Mouse (Mus musculus): ENCODE measurements around the gene Jup.
A peak's percentile ranks its signal among the peaks of the same experiment; 100 is the strongest.
"Not testable (repeated sequence)": the region's sequence is repeated elsewhere in the genome, so short reads cannot be mapped to it uniquely, and the experiment has no call there.

Gene Jup

GRCm38 (mm10) chr11:100387589-100388375 lies 9.8 kb downstream of the Jup start:
- peak; percentile 99 for DNase-seq

- DNase-seq = peak; percentile 96
Measured at GRCm38 (mm10) chr11:100387111-100387510, 10.5 kb downstream of the Jup start.

GRCm38 (mm10) chr11:100386586-100386985 lies 11.0 kb downstream of the Jup start:
- peak; percentile 97 for DNase-seq

DNA sequence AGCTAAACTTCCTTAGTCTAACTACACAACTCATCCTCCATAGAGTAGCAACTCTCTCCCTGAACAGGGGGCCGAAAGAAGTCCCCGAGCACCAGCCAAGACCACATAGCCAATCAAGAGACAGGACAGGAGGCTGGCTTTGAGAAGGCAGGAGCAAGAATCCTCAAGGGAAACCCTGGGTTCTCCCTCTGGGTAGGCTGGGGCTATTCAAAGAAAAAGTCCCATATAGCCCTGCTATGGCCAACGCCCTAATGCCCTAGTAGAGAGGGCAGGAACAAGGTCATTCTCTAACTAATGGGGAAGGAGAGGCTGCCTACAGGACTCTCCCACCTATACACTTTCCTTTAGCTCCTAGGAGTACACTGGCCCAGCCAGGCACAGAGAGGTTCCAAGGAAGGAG lies 12.5 kb downstream of the Jup start:
- no peak for DNase-seq

- no peak for DNase-seq
Measured at GRCm38 (mm10) chr11:100382682-100383081, 14.9 kb downstream of the Jup start.

GRCm38 (mm10) chr11:100379311-100379710 lies 18.3 kb downstream of the Jup start:
- DNase-seq = peak; percentile 90

GRCm38 (mm10) chr11:100378446-100378845 lies 19.1 kb downstream of the Jup start:
- DNase-seq = peak; percentile 93

DNA sequence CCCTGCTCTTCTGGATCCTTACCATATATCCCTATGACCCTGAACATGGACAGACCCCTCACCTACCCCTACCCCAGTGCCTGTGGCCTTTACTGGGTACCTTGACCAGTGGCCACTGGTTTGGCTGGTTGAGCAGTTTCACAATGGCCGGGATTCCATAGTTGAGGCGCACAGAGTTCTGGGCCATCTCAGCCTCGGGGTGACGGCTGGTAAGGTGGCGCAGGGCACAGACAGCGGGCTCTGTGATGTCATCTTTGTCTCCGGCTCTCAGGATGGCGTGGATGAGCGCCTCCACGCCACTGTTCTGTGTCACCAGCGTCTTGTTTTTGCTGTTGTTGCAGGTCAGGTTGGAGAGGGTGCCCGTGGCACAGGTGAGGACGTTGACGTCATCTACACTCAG lies 19.6 kb downstream of the Jup start:
- peak; percentile 93 for DNase-seq

- peak; percentile 96 for DNase-seq
Measured at GRCm38 (mm10) chr11:100376746-100377389, 20.7 kb downstream of the Jup start.

- peak; percentile 97 for DNase-seq
Measured at GRCm38 (mm10) chr11:100376005-100376404, 21.6 kb downstream of the Jup start.

DNA sequence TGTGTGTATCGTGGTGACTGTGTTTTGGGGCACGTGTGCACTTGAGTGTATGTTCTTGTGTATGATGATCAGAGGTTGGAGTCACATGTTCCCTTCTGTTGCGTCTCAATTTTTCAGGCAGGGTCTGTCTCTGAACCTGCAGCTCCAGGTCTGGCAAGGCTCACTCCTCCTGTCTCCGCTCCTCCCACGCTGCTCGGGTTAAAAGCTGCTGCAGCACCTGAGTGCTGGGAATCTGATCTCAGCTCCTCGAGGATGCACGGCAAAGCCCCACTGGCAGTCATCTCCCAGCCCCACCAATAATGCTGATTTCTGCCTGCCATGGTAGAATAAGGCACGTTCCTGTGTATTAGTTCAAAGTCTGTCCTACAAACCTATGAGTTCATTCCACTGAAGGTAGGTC lies 22.4 kb downstream of the Jup start:
- DNase-seq = no peak

- no peak for DNase-seq
Measured at GRCm38 (mm10) chr11:100371981-100372558, 25.5 kb downstream of the Jup start.

DNA sequence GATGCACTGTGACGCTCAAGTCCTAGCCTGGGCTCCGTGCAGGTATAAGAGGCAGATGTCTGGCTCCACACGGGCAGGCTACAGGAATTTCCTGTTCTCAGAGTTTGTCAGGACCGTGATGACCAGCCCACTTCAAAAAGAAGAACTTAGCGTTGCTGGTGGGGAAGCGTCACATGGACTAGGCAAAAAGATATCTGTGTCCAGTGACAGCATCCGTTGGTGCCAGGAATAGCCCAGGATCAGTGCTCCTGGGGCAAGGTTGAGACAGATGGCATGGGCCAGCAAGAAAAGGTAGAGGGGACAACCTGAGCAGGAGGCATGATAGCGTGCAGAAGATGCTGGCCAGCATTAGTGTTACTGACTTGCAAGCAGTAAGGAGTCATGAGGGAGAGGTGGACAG lies 27.7 kb downstream of the Jup start:
- DNase-seq = peak; percentile 94

DNA sequence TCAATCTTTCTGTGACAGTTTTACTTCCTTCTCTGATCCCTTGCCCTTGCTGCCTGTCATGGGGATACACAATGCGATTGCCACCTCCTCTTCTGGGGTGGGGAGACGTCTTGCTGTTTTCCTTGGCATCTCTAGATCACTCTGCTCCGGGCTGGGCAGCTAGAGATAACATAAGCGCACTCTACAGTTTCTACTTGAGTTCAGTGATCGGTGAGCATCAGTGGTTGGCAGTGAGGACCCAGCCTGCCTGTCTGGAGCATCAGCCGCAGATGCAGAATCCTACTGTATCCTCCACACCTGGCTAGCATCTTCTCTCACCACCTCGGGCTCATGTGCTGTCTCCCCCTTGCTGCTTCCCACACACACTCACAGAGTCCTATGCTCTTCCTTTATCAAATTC lies 28.4 kb downstream of the Jup start:
- peak; percentile 91 for DNase-seq

GRCm38 (mm10) chr11:100362979-100363562 lies 34.5 kb downstream of the Jup start:
- DNase-seq = no peak

DNA sequence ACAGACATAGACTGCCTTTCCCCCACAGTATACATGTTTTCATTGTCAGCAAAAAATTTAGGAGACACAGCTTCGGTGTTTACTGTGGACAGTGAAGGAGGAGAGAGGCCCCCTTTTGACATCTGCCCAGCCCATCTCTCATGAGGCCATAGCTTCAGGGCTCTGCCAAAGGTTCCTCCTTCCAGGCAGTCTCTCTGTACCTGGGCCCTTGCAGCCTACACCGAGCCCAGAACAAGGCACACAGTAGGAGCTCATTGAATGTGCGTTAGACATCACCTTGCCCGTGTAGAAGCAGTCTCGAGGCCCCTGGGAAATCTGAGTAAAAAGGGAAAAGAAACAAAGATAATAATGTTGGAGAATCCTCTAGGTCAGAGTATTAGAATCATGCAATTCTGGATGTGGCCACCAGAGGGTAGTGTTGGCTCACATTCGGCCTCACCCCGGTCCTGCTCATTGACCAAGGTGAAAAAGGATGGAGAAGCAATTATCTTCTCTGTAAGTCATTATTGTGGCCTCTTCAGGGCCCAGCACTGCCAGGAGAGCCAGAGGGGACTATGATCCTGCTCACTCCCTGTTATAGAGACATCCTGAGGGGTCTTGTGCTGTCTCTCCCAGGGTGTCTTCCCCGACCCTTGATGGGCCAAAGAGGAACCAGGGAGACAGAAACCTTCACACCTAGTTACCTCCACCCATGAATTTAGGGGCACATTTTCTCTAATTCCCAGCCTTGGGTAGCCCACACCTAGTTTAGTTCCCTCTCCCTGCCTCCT lies 35.2 kb downstream of the Jup start:
- DNase-seq = peak; percentile 95

- DNase-seq = not testable (repeated sequence)
Measured at GRCm38 (mm10) chr11:100361059-100361458, 36.5 kb downstream of the Jup start.

GRCm38 (mm10) chr11:100360175-100360574 lies 37.4 kb downstream of the Jup start:
- DNase-seq = no peak

DNA sequence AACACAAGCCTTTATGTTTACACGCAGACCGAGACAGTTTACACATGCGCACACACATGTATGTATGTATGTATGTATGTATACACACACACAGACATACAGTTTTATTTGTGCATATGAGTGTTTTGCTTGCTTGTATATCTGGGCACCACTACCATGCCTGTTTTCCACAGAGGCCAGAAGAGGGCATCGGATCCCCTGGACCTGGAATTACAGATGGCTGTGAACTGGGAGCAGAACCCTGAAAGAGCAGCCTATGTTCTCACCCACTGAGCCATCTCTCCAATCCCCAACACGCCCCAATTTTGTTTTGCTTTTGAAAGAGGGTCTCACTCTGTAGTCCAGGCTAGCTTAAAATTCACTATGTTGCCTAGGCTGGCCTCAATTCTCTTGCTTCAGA lies 40.2 kb downstream of the Jup start:
- no peak for DNase-seq

- DNase-seq = peak; percentile 85
Measured at GRCm38 (mm10) chr11:100356819-100357211, 40.7 kb downstream of the Jup start.

- peak; percentile 97 for DNase-seq
Measured at GRCm38 (mm10) chr11:100355972-100356818, 41.4 kb downstream of the Jup start, which contains the start of gene Hap1. Gene Hap1 (minus strand): TSS chr11:100356128.
